Mouse (Mus musculus) c-Kit-negative CD71-positive TER-119-positive erythroid progenitor cells, embryonic 14.5 days (primary cell): ENCODE measurements around the gene Arrdc2.
A peak's percentile ranks its signal among the peaks of the same experiment; 100 is the strongest.

ENCODE experiments used
- DNase-seq: peaks from one replicate; pipeline ENCODE4 v3.0.0-alpha.2; 2013; ENCODE audit warnings: low read depth, low spot score

Gene Arrdc2

GRCm38 (mm10) chr8:70864712-70865221, 25.2 kb upstream of the Arrdc2 start:
- DNase-seq = no peak

- DNase-seq = no peak
Measured at GRCm38 (mm10) chr8:70863956-70864711, 24.6 kb upstream of the Arrdc2 start.

GRCm38 (mm10) chr8:70862824-70863641, 23.5 kb upstream of the Arrdc2 start, which contains the start of gene Kcnn1:
TSS of gene Kcnn1 (minus strand) at chr8:70863258.
- DNase-seq = no peak

- no peak for DNase-seq
Measured at GRCm38 (mm10) chr8:70857516-70857915, 18.0 kb upstream of the Arrdc2 start.

- no peak for DNase-seq
Measured at GRCm38 (mm10) chr8:70856541-70857197, 17.1 kb upstream of the Arrdc2 start.

- no peak for DNase-seq
Measured at GRCm38 (mm10) chr8:70856028-70856427, 16.5 kb upstream of the Arrdc2 start.

GRCm38 (mm10) chr8:70853863-70854262, 14.3 kb upstream of the Arrdc2 start:
- DNase-seq = no peak

- DNase-seq = no peak
Measured at GRCm38 (mm10) chr8:70852595-70853231, 13.2 kb upstream of the Arrdc2 start.

GRCm38 (mm10) chr8:70851837-70852236, 12.3 kb upstream of the Arrdc2 start:
- DNase-seq = no peak

GRCm38 (mm10) chr8:70850947-70851346, 11.4 kb upstream of the Arrdc2 start:
- no peak for DNase-seq

- no peak for DNase-seq
Measured at GRCm38 (mm10) chr8:70850132-70850845, 10.8 kb upstream of the Arrdc2 start.

GRCm38 (mm10) chr8:70849333-70849990, 9.9 kb upstream of the Arrdc2 start:
- no peak for DNase-seq

GRCm38 (mm10) chr8:70846371-70847154, 7.0 kb upstream of the Arrdc2 start:
- no peak for DNase-seq

- no peak for DNase-seq
Measured at GRCm38 (mm10) chr8:70845108-70845507, 5.6 kb upstream of the Arrdc2 start.

- peak; percentile 90 for DNase-seq
Measured at GRCm38 (mm10) chr8:70844523-70844922, 5.0 kb upstream of the Arrdc2 start.

GRCm38 (mm10) chr8:70843941-70844340, 4.4 kb upstream of the Arrdc2 start:
- DNase-seq = no peak

- peak; percentile 87 for DNase-seq
Measured at GRCm38 (mm10) chr8:70843214-70843773, 3.8 kb upstream of the Arrdc2 start.

- no peak for DNase-seq
Measured at GRCm38 (mm10) chr8:70842484-70842883, 3.0 kb upstream of the Arrdc2 start.
